8 mouse cellular contexts compared by ENCODE assay signal in genomic region chr4:41468396-41469080, GRCm38 (mm10). TPM values are rescaled to one million over a fixed set of nuclear protein-coding genes. Genes with fewer than 3 reads are reported as not detected.
DNase-seq lines count a peak whose midpoint lies in the region; ATAC-seq lines count a peak whose summit lies in the region.

No protein-coding gene starts in this region.

- peak; percentile 3 to 8 for DNase-seq in monocyte, adult 2 months (ENCODE audit: low read depth in 1 of 2, low spot score in 2 of 2)
- DNase-seq in T-cell, adult 2 months (ENCODE audit: low spot score), result peak; percentile 13
- peak; percentile 83 to 86 for DNase-seq in cerebellum, postnatal 10 days
- peak; percentile 29 to 65 for DNase-seq in layer of hippocampus, postnatal 36 days
- DNase-seq in naive thymus-derived CD4-positive, alpha-beta T cell, adult 2 months (ENCODE audit: low read depth), result peak; percentile 53

- ATAC-seq in monocyte, adult 5-6 weeks (replicated peaks; ENCODE audit: insufficient number of reproducible peaks, low FRiP score, low TSS enrichment, poor library complexity, severe bottlenecking), result no peak
- peak; percentile 24; the same call in 1 of the 2 replicates for ATAC-seq in granulocyte monocyte progenitor cell, adult 5-6 weeks (replicated peaks; ENCODE audit: poor library complexity, severe bottlenecking)
- ATAC-seq in erythroblast, adult 5-6 weeks (replicated peaks; ENCODE audit: low FRiP score, poor library complexity, severe bottlenecking), result no peak

RNA-seq across cellular contexts. Expression of gene Nudt2, which starts 3.6 kb away (rescaled TPM):
- total RNA-seq in monocyte, adult 5-6 weeks (2017), result 4.4 to 10.3 TPM (median 5.0 TPM) in 3 replicates
- total RNA-seq in granulocyte monocyte progenitor cell, adult 5-6 weeks (2014; fragmentation: Nextera tagmentation), result 12.3 and 72.3 TPM in 2 replicates
- 15.1 and 26.5 TPM in 2 replicates for total RNA-seq in granulocyte monocyte progenitor cell, adult 5-6 weeks (2017)
- 10 to 100 TPM; 25.6 to 27.9 TPM for total RNA-seq in layer of hippocampus, postnatal 36 days (2021)
- total RNA-seq in erythroblast, adult 5-6 weeks (2015; ENCODE audit: low replicate concordance), result 15.4 TPM in 1 of 2 replicates, not detected in the other
- 6.6 and 9.9 TPM in 2 replicates for total RNA-seq in erythroblast, adult 5-6 weeks (2017; ENCODE audit: low replicate concordance)

RNA-seq across cellular contexts. Expression of gene Kif24, which starts 3.9 kb away (rescaled TPM):
- 0.57 to 1.6 TPM (median 1.3 TPM) in 3 replicates for total RNA-seq in monocyte, adult 5-6 weeks (2017)
- 23.2 and 35.0 TPM in 2 replicates for total RNA-seq in granulocyte monocyte progenitor cell, adult 5-6 weeks (2014; fragmentation: Nextera tagmentation)
- 12.8 and 15.4 TPM in 2 replicates for total RNA-seq in granulocyte monocyte progenitor cell, adult 5-6 weeks (2017)
- total RNA-seq in layer of hippocampus, postnatal 36 days (2021), result 1 to 10 TPM in 1 of 2 experiments, under 1 TPM in 1; 0.62 to 1.4 TPM
- total RNA-seq in erythroblast, adult 5-6 weeks (2015; ENCODE audit: low replicate concordance), result 3.5 and 14.2 TPM in 2 replicates
- 26.0 and 32.5 TPM in 2 replicates for total RNA-seq in erythroblast, adult 5-6 weeks (2017; ENCODE audit: low replicate concordance)

RNA-seq across cellular contexts. Expression of gene AI464131, which starts 34.3 kb away (rescaled TPM):
- 0.21 TPM in 1 of 3 replicates, not detected in the others for total RNA-seq in monocyte, adult 5-6 weeks (2017)
- not detected in 2 replicates for total RNA-seq in granulocyte monocyte progenitor cell, adult 5-6 weeks (2014; fragmentation: Nextera tagmentation)
- not detected in 2 replicates for total RNA-seq in granulocyte monocyte progenitor cell, adult 5-6 weeks (2017)
- 10 to 100 TPM; 29.9 to 32.4 TPM for total RNA-seq in layer of hippocampus, postnatal 36 days (2021)
- total RNA-seq in erythroblast, adult 5-6 weeks (2015; ENCODE audit: low replicate concordance), result not detected in 2 replicates
- not detected in 2 replicates for total RNA-seq in erythroblast, adult 5-6 weeks (2017; ENCODE audit: low replicate concordance)

RNA-seq across cellular contexts. Expression of gene 1110017D15Rik, which starts 48.6 kb away (rescaled TPM):
- 2.1 to 2.2 TPM in 2 of 3 replicates, not detected in the other for total RNA-seq in monocyte, adult 5-6 weeks (2017)
- 1.9 TPM in 1 of 2 replicates, not detected in the other for total RNA-seq in granulocyte monocyte progenitor cell, adult 5-6 weeks (2014; fragmentation: Nextera tagmentation)
- total RNA-seq in granulocyte monocyte progenitor cell, adult 5-6 weeks (2017), result not detected in 2 replicates
- total RNA-seq in layer of hippocampus, postnatal 36 days (2021), result 1 to 10 TPM; 3.1 to 6.5 TPM
- total RNA-seq in erythroblast, adult 5-6 weeks (2015; ENCODE audit: low replicate concordance), result not detected in 2 replicates
- not detected in 2 replicates for total RNA-seq in erythroblast, adult 5-6 weeks (2017; ENCODE audit: low replicate concordance)

Comparison
In these comparisons a context has a peak if more than half of its experiments do, and no peak if none do; other contexts are left out.
1. DNase-seq: peak in every context shown above with its lines; median percentile 84 in cerebellum, postnatal 10 days; 53 in naive thymus-derived CD4-positive, alpha-beta T cell, adult 2 months; 47 in layer of hippocampus, postnatal 36 days; 13 in T-cell, adult 2 months; 6 in monocyte, adult 2 months.
2. RNA of gene AI464131, which starts 34.3 kb away (total RNA-seq): 29.9 to 32.4 TPM in layer of hippocampus, postnatal 36 days; 0.21 TPM in monocyte, adult 5-6 weeks, not detected in granulocyte monocyte progenitor cell, adult 5-6 weeks and not detected in erythroblast, adult 5-6 weeks; every median in the first group is over 10 times any median in the second.